Mouse (Mus musculus): ENCODE data around the gene Atg4d. TPM values are rescaled to one million over a fixed set of nuclear protein-coding genes. Genes with fewer than 3 reads are reported as not detected.
"Not testable (repeated sequence)": the region's sequence is repeated elsewhere in the genome, so short reads cannot be mapped to it uniquely, and the experiment has no call there.

Gene Atg4d
- polyA plus RNA-seq, 1 experiment = 31.9 TPM

GRCm38 (mm10) chr9:21266889-21267288, 1.8 kb downstream of the Atg4d start:
- H3K4me1 ChIP-seq (ENCODE audit: control insufficient read depth, insufficient read depth, low read length) = no peaks in the 10 kb centered on the region; the same call in 1 of the 2 replicates
- TF ChIP-seq CTCF (IDR thresholded peaks at IDR 0.05; ENCODE audit: insufficient read depth, low read length) = no peak
- no peak for DNase-seq
- no peak overlapping the region for H3K4me3 ChIP-seq (replicated peaks; ENCODE audit: extremely low read depth, low read depth, low read length)
- WGBS = 86% methylated on average over 5 of the region's 5 CpGs

GRCm38 (mm10) chr9:21268305-21268704, 3.2 kb downstream of the Atg4d start:
- 94% methylated on average over 16 of the region's 16 CpGs for WGBS
- Histone ChIP-seq H3K4me3 (replicated peaks; ENCODE audit: extremely low read depth, low read depth, low read length) (no peak overlapping the region), H3K4me1 (ENCODE audit: control insufficient read depth, insufficient read depth, low read length) (no peaks in the 10 kb centered on the region; the same call in 1 of the 2 replicates)
- DNase-seq = no peak
- TF ChIP-seq CTCF (IDR thresholded peaks at IDR 0.05; ENCODE audit: insufficient read depth, low read length) = no peak
- no peak for TF ChIP-seq POLR2A (IDR thresholded peaks at IDR 0.05; ENCODE audit: borderline replicate concordance, extremely low read depth, low read depth, low read length)

GRCm38 (mm10) chr9:21269590-21269989, 4.5 kb downstream of the Atg4d start:
- not testable (repeated sequence) for DNase-seq; H3K4me3 ChIP-seq (replicated peaks; ENCODE audit: extremely low read depth, low read depth, low read length); H3K4me1 ChIP-seq (ENCODE audit: control insufficient read depth, insufficient read depth, low read length)
- 72% methylated on average over 5 of the region's 5 CpGs for WGBS

GRCm38 (mm10) chr9:21272391-21272790, 7.3 kb downstream of the Atg4d start:
- WGBS = 89% methylated on average over 9 of the region's 9 CpGs
- DNase-seq = no peak
- Histone ChIP-seq H3K4me3 (replicated peaks; ENCODE audit: extremely low read depth, low read depth, low read length) (no peak overlapping the region), H3K4me1 (ENCODE audit: control insufficient read depth, insufficient read depth, low read length) (no peaks in the 10 kb centered on the region)
- TF ChIP-seq POLR2A (IDR thresholded peaks at IDR 0.05; ENCODE audit: borderline replicate concordance, extremely low read depth, low read depth, low read length) (no peak), CTCF (IDR thresholded peaks at IDR 0.05; ENCODE audit: insufficient read depth, low read length) (no peak)

GRCm38 (mm10) chr9:21273094-21273493, 8.0 kb downstream of the Atg4d start:
- TF ChIP-seq POLR2A (IDR thresholded peaks at IDR 0.05; ENCODE audit: borderline replicate concordance, extremely low read depth, low read depth, low read length) (no peak), CTCF (IDR thresholded peaks at IDR 0.05; ENCODE audit: insufficient read depth, low read length) (no peak)
- no peak for DNase-seq
- Histone ChIP-seq H3K4me1 (ENCODE audit: control insufficient read depth, insufficient read depth, low read length) (no peaks in the 10 kb centered on the region), H3K4me3 (replicated peaks; ENCODE audit: extremely low read depth, low read depth, low read length) (no peak overlapping the region)
- WGBS = 77% methylated on average over 8 of the region's 8 CpGs

GRCm38 (mm10) chr9:21273520-21274228, 8.6 kb downstream of the Atg4d start:
- Histone ChIP-seq H3K4me1 (ENCODE audit: control insufficient read depth, insufficient read depth, low read length) (no peaks in the 10 kb centered on the region), H3K4me3 (replicated peaks; ENCODE audit: extremely low read depth, low read depth, low read length) (no peak overlapping the region)
- 69% methylated on average over 7 of the region's 7 CpGs for WGBS
- DNase-seq = no peak
- TF ChIP-seq POLR2A (IDR thresholded peaks at IDR 0.05; ENCODE audit: borderline replicate concordance, extremely low read depth, low read depth, low read length) (no peak), CTCF (IDR thresholded peaks at IDR 0.05; ENCODE audit: insufficient read depth, low read length) (no peak)

- no peak for DNase-seq
- WGBS = 77% methylated on average over 3 of the region's 3 CpGs
- TF ChIP-seq POLR2A (IDR thresholded peaks at IDR 0.05; ENCODE audit: borderline replicate concordance, extremely low read depth, low read depth, low read length) = no peak
- no peak for TF ChIP-seq CTCF (IDR thresholded peaks at IDR 0.05; ENCODE audit: insufficient read depth, low read length)
- no peaks in the 10 kb centered on the region for H3K4me1 ChIP-seq (ENCODE audit: control insufficient read depth, insufficient read depth, low read length)
- H3K4me3 ChIP-seq (replicated peaks; ENCODE audit: extremely low read depth, low read depth, low read length) = no peak overlapping the region
Observed at GRCm38 (mm10) chr9:21274336-21274735, 9.2 kb downstream of the Atg4d start.

- TF ChIP-seq POLR2A (IDR thresholded peaks at IDR 0.05; ENCODE audit: borderline replicate concordance, extremely low read depth, low read depth, low read length) = no peak
- no peak for TF ChIP-seq CTCF (IDR thresholded peaks at IDR 0.05; ENCODE audit: insufficient read depth, low read length)
- 78% methylated on average over 7 of the region's 7 CpGs for WGBS
- no peak for DNase-seq
Observed at GRCm38 (mm10) chr9:21275013-21275710, 10.1 kb downstream of the Atg4d start.

GRCm38 (mm10) chr9:21275727-21276126, 10.6 kb downstream of the Atg4d start:
- Histone ChIP-seq H3K4me3 (replicated peaks; ENCODE audit: extremely low read depth, low read depth, low read length) (no peak overlapping the region), H3K4me1 (ENCODE audit: control insufficient read depth, insufficient read depth, low read length) (no peaks in the 10 kb centered on the region)
- no peak for TF ChIP-seq CTCF (IDR thresholded peaks at IDR 0.05; ENCODE audit: insufficient read depth, low read length)
- DNase-seq = no peak
- 86% methylated on average over 12 of the region's 12 CpGs for WGBS

More at GRCm38 (mm10) chr9:21275013-21275710, 10.1 kb downstream of the Atg4d start:
- no peaks in the 10 kb centered on the region for H3K4me1 ChIP-seq (ENCODE audit: control insufficient read depth, insufficient read depth, low read length)
- no peak overlapping the region for H3K4me3 ChIP-seq (replicated peaks; ENCODE audit: extremely low read depth, low read depth, low read length)

GRCm38 (mm10) chr9:21276307-21276706, 11.2 kb downstream of the Atg4d start:
- TF ChIP-seq CTCF (IDR thresholded peaks at IDR 0.05; ENCODE audit: insufficient read depth, low read length) (no peak), POLR2A (IDR thresholded peaks at IDR 0.05; ENCODE audit: borderline replicate concordance, extremely low read depth, low read depth, low read length) (no peak)
- no peak for DNase-seq
- Histone ChIP-seq H3K4me3 (replicated peaks; ENCODE audit: extremely low read depth, low read depth, low read length) (no peak overlapping the region), H3K4me1 (ENCODE audit: control insufficient read depth, insufficient read depth, low read length) (no peaks in the 10 kb centered on the region)
- WGBS = 81% methylated on average over 8 of the region's 8 CpGs
